Mouse (Mus musculus) megakaryocyte, embryonic 14.5 days (primary cell): ENCODE results near the gene Hps1.

ENCODE experiments used
- FLI1 ChIP-seq: IDR thresholded peaks from 2 replicates; pipeline ENCODE4 v1.6.1; 2012; ENCODE audit warnings: low read length, inconsistent platforms, mixed read lengths
- GATA1 ChIP-seq: IDR thresholded peaks from 3 replicates; pipeline ENCODE4 v1.6.1; 2012; ENCODE audit warnings: mixed read lengths, low read length, inconsistent platforms, borderline replicate concordance

- TF ChIP-seq GATA1, result no peak
- TF ChIP-seq FLI1, result no peak
Measured at GRCm38 (mm10) chr19:42797866-42798265, 18.1 kb upstream of the Hps1 start.
